Mouse (Mus musculus): ENCODE results near the gene Ndufs7.
A peak's percentile ranks its signal among the peaks of the same experiment; 100 is the strongest.

Ndufs7 gene

DNA sequence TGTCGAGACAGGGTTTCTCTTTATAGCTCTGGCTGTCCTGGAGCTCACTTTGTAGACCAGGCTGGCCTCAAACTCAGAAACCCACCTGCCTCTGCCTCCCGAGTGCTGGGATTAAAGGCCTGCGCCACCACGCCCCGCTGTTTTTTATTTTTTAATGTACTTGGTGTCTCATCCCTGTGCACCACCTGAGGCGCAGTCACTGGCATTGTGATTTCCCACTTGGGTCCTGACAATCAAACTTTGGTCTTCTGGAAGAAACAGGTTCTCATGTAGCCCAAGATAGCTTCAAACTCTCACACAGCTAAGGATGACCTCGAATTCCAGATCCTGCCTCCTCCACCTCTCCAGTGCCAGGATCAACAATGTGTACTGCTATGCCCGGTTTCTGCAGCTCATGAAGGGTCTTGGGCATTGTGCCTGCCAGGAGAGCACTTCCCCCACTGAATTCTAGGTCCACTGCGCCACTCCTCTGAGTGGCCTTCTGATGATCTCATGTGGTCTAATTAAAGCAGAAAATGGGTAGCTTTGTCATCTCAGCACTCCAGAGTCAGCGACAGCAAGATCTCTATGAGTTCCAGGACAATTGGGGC lies 13.9 kb downstream of the Ndufs7 start:
- no peak for DNase-seq (ENCODE audit: low spot score)

DNA sequence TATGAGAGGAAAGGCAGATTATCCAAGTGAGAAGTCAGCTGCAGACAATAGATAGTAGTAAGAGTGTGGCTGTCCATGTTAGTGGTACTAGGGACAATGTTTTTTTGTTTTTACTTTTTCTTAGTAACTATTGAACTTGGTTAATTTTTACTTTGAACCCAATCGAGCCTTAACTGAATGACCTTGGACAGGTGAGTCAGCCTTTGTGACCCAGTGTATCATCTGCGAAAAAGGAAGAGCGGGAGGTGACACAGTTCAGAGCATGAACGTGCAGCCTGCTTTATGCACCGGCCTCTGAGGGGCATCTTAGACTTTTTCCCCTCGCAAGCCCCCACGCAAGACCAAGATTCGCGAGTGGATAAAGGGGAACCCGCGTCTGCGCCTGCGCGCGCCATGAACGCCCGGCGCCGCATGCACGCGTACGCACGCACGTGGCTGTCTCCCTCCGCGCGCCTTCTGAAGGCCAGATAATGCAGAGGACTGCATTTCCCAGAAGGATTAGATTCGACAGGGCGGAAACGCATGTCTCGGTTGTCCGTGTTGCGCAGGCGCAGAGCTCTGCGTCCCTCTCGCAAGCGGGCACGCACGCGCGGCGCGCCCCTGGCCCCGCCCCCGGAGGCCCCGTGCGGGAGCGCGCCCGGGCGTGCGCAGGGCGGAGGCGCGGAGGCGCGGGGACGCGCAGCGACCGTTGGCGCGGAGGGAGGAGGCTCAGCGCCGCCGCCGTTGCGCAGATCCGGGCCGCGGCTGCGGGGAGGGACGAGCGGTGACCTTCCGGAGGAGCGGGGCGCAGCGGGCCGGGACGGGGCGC lies 15.6 kb downstream of the Ndufs7 start:
- peak; percentile 97 for DNase-seq (ENCODE audit: low spot score)

- DNase-seq (ENCODE audit: low spot score), result no peak
Measured at GRCm38 (mm10) chr10:80265149-80265486, 16.2 kb downstream of the Ndufs7 start.

DNA sequence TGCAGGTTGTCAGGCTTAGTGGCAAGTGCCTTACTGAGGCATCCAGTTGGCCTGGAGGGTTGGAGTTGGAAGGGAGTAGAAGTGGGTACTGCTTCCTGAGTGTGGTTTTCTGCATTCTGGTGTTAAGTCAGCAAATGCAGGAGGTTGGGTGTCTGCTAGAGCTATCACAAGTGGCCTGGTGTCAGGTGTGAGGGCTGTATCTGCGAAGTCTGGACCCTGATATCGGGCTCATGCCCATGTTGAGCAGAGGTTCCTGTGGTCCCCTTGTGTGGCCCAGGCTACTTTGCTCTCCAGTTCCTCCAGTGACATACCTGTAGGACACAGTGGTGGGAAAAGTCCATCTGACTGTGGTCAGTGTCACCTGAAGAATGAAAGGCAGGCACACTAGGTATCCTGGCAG lies 21.2 kb downstream of the Ndufs7 start:
- no peak for DNase-seq (ENCODE audit: low spot score)

DNA sequence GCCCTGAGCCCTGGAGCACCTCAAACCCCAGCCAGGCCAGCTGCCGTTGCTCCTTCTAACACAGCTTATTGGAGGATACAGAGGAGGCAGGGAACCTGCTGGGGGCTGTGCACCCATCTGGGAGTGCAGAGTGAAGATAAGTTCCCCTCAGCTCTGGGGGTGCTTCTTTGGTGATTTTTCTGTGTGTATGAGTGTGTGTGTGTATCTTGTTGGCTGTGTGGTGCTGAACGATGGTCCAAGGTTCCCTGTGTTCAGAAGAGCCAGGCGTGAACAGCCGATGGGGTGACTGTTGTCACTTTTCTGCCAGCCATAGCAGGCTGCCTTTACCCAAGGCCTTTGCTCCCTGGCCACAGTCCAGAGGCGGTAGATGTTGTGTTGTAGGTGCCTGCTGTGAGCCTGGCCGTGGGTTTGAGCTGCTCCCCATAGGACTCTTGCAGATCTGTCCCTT lies 21.8 kb downstream of the Ndufs7 start:
- no peak for DNase-seq (ENCODE audit: low spot score)

- no peak for DNase-seq (ENCODE audit: low spot score)
Measured at GRCm38 (mm10) chr10:80271186-80271843, 22.4 kb downstream of the Ndufs7 start.

- no peak for DNase-seq (ENCODE audit: low spot score)
Measured at GRCm38 (mm10) chr10:80271870-80272585, 23.1 kb downstream of the Ndufs7 start.

GRCm38 (mm10) chr10:80273847-80274246 lies 24.9 kb downstream of the Ndufs7 start:
- DNase-seq (ENCODE audit: low spot score), result no peak

GRCm38 (mm10) chr10:80276238-80276637 lies 27.3 kb downstream of the Ndufs7 start:
- DNase-seq (ENCODE audit: low spot score), result no peak

DNA sequence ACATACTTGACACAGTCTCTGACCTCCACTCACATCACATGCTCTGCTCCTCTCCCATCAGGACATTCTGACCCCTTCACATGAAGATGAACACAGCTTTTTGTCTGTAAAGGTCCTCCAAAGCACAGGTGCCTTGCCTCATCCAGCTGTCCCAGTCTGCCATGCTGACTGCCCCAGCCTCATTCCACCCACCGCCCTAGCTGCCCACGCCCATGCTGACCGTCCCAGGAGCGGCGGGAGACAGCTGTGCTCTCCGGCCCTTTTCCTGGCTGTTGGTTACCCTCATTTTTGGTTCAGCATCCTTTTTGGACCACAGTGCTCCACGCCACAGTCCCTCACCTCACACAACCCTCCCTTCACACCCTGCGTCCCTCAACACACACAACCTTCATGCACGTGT lies 29.5 kb downstream of the Ndufs7 start:
- no peak for DNase-seq (ENCODE audit: low spot score)

- no peak for DNase-seq (ENCODE audit: low spot score)
Measured at GRCm38 (mm10) chr10:80279273-80279672, 30.4 kb downstream of the Ndufs7 start.

GRCm38 (mm10) chr10:80281304-80281703 lies 32.4 kb downstream of the Ndufs7 start:
- no peak for DNase-seq (ENCODE audit: low spot score)

- DNase-seq (ENCODE audit: low spot score), result no peak
Measured at GRCm38 (mm10) chr10:80281921-80282371, 33.0 kb downstream of the Ndufs7 start.

- no peak for DNase-seq (ENCODE audit: low spot score)
Measured at GRCm38 (mm10) chr10:80282481-80283441, 33.8 kb downstream of the Ndufs7 start.

DNA sequence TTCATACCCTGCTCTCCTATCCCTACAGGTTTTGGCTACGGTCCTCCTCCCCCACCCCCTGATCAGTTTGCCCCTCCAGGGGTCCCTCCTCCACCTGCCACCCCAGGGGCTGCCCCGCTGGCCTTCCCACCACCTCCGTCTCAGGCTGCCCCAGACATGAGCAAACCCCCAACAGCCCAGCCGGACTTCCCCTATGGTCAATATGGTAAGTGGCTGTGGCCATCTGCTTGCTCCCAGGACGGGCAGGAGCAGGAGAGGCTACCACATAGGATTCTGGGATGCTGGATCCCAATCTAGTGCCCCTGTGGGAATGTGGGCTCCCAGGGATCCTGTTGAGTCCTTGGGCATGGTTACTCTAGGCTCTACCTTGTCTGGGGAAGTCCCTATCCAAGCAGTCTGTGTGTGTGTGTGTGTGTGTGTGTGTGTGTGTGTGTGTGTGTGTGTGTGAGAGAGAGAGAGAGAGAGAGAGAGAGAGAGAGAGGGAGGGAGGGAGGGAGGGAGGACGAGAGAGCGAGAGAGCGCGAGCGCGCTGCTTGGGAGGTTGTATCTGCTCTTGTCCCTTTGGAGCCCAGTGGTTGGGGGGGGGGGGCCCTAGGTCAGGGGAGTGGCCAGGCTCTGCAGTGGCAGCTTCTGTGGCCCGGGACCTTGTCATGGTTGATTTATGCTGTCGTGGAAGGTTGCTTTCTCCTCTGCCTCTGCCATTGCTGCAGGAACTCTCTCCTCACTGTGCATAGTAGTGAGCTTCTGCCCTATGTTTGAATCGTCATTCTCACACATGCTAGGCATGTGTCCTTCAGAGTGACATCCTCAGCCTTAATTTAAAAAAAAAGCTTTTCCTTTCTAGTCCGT lies 36.5 kb downstream of the Ndufs7 start:
- DNase-seq (ENCODE audit: low spot score), result no peak

DNA sequence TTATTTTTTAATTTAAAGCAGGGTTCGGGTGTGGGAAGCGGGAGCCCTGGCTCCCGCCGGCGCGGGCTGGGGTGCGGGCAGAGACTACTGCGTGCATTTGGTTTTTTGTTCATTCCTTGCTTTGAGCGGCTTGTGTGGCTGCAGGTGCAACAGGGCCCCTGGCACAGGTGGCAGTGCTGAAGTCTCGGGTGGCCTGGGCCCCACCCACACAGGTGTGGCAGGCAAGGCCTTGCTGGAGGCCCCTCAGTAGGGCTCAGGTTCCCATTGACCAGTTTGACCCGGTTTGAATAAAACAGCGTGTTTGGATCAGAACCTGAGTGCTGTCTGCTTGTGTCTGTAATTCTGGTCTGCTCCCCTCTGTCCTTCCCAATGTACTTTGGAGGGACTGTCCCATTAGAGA lies 39.2 kb downstream of the Ndufs7 start:
- no peak for DNase-seq (ENCODE audit: low spot score)

DNA sequence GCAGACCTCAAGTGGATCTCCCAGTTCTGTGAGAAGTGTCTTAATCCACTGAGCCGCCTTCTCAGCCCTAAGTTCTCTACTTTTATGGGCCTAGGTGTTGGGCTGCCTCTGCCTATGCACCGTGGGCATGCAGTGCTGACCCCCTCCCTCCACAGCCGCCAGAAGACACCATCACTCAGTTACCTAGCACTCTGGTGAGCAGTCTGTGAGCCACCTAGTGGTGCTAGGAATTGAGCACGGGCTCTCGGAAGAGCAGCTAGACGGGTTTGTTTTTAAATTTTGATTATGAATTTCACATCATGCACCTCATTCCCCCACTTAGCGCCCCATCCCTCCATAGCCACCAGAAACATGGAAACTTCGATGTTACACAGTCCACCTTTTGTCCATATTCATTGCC lies 39.7 kb downstream of the Ndufs7 start:
- DNase-seq (ENCODE audit: low spot score), result no peak

DNA sequence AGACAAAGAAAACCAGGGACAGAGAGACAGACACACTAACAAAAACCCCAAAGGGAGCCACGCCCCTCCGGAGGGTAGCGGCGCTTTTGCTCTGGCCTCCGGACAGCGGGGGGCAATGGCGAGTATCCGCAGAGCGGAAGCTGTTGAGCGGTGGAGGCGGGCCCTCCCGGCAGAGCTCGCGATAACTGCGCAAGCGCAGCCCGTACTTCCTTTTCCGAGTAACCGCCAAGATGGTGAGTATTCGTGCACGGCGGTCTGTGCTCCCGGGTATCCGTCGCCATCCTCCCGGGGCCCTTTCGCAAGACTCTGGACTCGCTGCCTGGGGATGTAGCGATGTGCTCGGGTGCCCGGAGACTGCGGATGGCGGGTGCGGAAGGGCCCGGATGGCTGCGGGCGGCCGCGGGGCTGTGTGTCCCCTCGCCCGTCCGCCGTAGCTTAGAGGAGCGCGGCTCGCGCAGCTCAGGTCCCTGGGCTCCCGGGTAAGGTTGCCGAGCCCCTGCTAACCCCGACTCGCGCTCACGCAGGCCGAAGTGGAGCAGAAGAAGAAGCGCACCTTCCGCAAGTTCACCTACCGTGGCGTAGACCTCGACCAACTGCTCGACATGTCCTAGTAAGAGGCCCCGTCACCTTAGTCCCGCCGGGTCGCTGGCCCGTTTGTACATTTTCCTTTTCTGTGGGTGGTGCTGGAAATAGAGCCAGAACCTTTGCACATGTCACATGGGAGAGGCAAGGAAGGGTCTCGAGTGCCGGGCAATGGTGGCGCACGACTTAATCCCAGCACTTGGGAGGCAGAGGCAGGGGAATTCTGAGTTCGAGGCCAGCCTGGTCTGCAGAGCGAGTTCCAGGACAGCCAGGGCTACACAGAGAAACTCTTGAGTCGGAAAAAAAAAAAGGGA lies 43.6 kb downstream of the Ndufs7 start, which contains the start of gene Rps15:
TSS of gene Rps15 (plus strand) at position 203 of the 896 bp plus-strand sequence.
- peak; percentile 62 for DNase-seq (ENCODE audit: low spot score)

- no peak for DNase-seq (ENCODE audit: low spot score)
Measured at GRCm38 (mm10) chr10:80293325-80293724, 44.4 kb downstream of the Ndufs7 start.

All from layer of hippocampus, adult 9-10 months (tissue).